Mouse (Mus musculus): ENCODE measurements around the gene Zmynd8.

- TF ChIP-seq POLR2A (IDR thresholded peaks at IDR 0.05; ENCODE audit: borderline replicate concordance, insufficient read depth, low read length), result no peak
- no peak for TF ChIP-seq CTCF (IDR thresholded peaks at IDR 0.05; ENCODE audit: borderline replicate concordance, insufficient read depth, low read depth, low read length)
Observed at GRCm38 (mm10) chr2:165858453-165859384, 40.1 kb downstream of the Zmynd8 start.
